Mouse (Mus musculus) heart, postnatal 25 days (tissue): ENCODE measurements at regions not wholly inside any gene's neighbourhood (a gene's known extent, or its start where the extent isn't known, plus 50 kb on each side); places are given as distances from the start of the nearest gene placed in this dataset.

Experiments used
- DNase-seq: peaks from one replicate; pipeline ENCODE4 v3.0.0; 2022; ENCODE audit warnings: low spot score
- intact Hi-C: fragments of 180-260 bp; cut with DNase I; formaldehyde crosslinking; loops from one replicate; pipeline ENCODE4 v1.15.1; 2025

DNA sequence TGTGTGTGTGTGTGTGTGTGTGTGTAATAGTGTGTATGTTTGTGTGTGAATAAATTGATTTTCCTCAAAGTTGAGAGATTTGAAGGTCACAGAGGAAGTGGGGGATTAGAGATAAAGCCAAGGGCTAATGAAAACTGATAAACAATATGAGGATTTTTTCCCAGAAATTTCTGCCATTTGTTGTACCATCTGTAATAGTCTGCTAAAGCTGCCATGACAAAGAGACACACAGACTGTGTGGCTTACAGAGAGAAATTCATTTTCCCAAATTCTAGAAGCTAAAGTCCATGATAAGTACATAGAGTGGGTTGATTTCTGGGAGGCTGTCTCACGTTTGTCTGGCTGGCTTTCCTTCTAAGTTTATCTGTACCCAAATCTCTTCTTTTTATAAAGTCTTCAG lies 259.6 kb downstream of the Ndufa4 start:
- DNase-seq: no peak
- intact Hi-C loops: no loop called here

- intact Hi-C loops: no loop called here
- no peak for DNase-seq
Observed at GRCm38 (mm10) chr6:11613331-11613730, 294.0 kb downstream of the Ndufa4 start.

GRCm38 (mm10) chr6:11608214-11608613 lies 299.1 kb downstream of the Ndufa4 start:
- no peak for DNase-seq
- intact Hi-C loops: no loop called here

DNA sequence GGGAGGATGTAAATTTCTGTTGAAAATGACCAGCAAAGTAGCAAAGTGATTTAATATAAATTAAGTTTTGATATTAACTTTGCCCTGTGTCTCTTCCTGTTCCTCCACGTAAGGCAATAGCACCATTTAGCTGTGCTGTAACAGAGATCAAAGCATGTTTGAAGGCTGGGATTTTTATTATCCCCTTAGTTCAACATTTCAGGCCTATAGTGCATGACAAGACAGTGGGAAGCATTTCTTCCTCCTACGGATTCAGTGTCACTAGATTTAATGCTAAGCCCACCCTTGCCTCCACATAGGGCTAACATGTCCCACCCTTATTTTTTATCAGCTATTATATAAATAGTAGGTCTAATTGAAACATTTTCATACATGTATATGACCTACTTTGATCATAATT lies 299.6 kb downstream of the Ndufa4 start:
- DNase-seq: no peak
- intact Hi-C loops: no loop called here

DNA sequence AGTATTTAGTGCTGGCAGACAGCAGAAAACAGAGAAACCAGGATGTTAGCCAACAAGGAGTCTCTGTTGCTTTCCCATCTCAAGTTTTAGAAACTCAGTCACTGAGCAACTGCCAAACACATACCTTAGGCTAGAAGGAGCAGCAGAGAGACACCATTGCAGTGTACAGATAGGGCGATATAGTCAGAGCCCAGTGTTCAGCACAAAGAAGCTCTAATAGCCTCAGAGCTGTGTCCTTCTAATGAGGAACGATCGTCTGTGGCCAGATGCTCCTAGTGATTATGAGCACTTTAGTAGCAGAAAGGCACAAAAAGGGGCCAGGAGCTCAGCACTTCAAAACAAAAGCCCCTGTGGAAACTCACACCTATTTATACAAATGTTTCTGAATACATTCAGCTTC lies 301.2 kb downstream of the Ndufa4 start:
- no peak for DNase-seq
- intact Hi-C loops: no loop called here

DNA sequence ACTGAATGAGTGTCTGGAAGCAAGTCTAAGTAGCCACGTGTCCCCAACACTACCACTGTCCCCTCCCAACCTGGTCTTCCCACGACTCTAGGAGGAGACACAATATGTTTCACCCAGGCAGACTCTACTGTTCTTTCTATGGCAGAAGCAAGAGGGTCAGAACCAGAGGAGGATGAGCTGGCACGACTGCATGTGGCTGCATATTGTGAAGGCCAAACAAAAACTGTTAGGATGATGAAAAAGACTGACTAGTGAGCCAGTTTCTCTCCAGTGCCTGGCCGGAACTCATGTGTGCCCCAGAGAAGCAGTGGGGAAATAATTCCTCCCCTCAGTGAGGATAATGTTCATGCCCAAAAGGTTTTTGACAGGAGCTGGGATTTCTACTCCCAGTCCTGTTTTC lies 301.8 kb downstream of the Ndufa4 start:
- intact Hi-C loops: no loop called here
- DNase-seq: no peak

- intact Hi-C loops: no loop called here
- no peak for DNase-seq
Observed at GRCm38 (mm10) chr6:11594936-11595335, 312.4 kb downstream of the Ndufa4 start.

DNA sequence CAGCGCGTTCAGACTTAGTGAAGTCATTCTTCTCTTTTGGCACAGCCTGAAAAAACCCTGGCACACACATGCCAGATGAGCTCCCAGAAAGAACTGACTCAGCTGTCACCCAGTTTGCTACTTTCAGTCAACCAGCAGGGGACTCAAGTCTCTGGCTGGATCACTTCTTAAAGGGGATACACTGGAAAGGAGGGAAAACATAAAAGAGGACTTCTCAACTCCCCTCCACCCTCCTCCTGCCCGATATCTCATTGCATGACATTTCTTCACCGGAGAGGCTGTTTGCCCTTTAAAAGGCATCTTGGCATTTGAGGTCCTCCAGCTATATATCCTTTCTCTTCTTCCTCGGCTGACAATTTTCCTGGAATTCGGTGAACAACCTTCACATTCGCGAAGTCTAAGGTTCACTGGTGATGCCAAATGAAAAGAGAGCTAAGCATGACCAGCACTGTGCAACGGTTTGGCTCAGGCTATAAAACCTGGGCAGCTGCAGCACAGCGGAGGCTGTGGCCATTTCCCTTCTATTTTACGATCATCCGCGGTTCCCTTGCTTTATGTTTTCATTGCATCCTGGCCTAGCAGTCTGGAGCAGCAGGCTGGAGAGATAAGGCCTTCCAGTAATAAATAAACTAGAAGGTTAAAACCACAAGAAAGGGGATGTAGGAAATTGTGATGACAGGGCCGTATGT lies 313.6 kb downstream of the Ndufa4 start:
- intact Hi-C loops: no loop called here
- DNase-seq: no peak

DNA sequence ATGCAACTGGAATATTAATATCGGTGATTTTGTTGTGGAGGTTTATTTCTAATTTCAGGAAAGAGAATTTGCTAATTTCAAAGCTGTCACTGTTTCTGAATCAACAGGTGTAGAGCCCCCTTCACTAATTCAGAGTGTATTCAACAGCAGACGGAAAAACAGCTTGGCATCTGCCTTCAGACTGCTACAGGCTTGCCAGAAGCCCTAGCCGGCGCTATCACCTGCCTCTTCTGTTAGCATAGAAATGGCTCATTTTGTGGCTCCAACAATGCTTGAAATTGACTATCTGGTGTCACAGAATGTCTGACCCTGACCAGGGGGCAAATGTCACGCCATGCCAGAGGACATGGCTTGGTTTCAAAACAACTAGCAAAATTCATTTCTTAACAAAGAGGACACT lies 331.2 kb downstream of the Ndufa4 start:
- intact Hi-C loops: no loop called here
- DNase-seq: no peak

DNA sequence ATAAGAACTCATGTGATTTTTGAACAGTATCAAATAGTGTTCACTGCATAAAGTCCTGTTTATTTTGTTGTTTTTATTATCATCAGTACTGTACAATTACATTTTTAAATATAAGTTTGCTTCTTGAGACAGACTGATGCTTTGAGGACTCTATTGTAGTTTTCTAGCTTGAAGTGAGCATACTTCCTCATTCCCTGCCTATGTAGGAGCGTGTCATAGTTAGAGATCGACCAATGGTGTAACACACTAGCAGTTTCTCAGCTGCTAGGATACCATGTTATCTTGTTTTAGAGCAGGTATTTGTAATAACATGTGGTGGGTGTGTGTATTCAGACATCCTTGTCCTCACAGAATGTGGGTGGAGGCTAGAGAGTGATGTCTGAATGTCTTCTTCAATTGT lies 342.1 kb downstream of the Ndufa4 start:
- intact Hi-C loops: no loop called here
- DNase-seq: no peak

DNA sequence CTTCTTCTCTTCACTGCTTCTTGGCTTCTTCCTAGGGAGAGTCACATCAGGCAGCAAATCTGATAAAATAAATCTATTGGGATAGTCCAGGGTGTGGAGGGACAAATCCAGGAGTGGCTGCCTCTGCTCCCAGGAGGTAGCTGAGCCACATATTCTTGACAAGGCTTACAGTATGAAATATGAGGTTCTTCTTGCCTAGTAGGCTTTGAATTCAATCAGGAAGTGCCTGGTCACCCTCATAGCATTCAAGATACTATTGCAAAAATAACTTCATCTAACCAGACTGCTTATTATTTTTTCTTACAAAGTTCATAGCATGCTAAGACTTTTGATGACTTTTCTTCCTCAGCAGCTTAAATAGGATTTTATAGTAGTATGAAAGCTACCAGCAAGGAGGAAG lies 356.8 kb downstream of the Ndufa4 start:
- DNase-seq: no peak
- intact Hi-C loops: no loop called here

GRCm38 (mm10) chr6:11547318-11547717 lies 360.0 kb downstream of the Ndufa4 start:
- no peak for DNase-seq
- intact Hi-C loops: no loop called here

GRCm38 (mm10) chr6:11534930-11535880 lies 372.1 kb downstream of the Ndufa4 start:
- DNase-seq: no peak
- intact Hi-C loops: loop anchor here (10.0 kb wide), 1 partner anchor 860 kb away; no protein-coding TSS in a partner anchor

- intact Hi-C loops: no loop called here
- DNase-seq: no peak
Observed at GRCm38 (mm10) chr6:11503136-11503535, 404.2 kb downstream of the Ndufa4 start.

DNA sequence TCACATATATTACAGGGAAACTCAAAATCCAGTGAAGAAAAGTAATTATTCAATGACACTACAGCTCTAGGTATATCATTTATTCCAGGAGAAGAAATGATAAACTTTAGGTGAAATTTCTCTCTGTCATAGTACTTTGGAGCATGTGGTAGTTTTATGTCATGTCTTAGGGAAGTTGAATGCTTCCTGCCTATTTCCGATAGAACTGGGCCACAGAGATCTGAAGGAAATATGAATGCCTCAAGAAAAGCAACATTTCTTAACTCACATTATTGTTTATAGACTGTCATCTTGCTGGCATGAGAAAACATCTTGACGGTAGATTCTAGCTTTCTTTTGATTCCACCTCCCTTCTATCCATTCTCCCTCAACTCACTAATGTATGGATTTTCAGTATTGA lies 412.9 kb downstream of the Ndufa4 start:
- DNase-seq: no peak
- intact Hi-C loops: no loop called here

DNA sequence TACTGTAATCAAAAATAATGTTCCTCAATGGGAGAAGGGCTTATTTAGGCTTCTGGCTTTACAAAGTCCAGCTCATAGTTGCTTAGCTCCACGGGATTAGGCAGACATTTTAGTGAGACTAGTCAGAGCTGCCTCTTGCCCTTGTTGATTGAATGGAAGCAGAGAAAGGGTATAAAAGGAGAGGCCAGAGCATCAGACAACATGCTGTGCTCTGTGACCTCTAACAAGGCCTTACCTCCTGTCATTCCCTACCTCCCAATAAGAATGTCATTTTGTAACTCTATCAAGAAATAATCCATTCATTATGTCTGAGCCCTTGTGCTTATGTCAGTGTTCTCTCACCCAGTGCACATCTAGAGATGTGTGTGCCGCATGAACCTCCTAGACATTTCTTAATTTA lies 430.3 kb downstream of the Ndufa4 start:
- intact Hi-C loops: no loop called here
- DNase-seq: no peak
